Mouse (Mus musculus) left cerebral cortex, adult 9 months (tissue): ENCODE measurements around the gene Crip2.

Experiments used
- DNase-seq, 2 experiments: peaks; one replicate each; pipeline ENCODE4 v3.0.0; 2022; ENCODE audit warnings: low spot score in 2 of 2

Crip2 gene

GRCm38 (mm10) chr12:113139908-113140615 is at the start of gene Crip2:
Gene Crip2 (plus strand): TSS chr12:113140236.
- peak; percentile 93 for DNase-seq

DNA sequence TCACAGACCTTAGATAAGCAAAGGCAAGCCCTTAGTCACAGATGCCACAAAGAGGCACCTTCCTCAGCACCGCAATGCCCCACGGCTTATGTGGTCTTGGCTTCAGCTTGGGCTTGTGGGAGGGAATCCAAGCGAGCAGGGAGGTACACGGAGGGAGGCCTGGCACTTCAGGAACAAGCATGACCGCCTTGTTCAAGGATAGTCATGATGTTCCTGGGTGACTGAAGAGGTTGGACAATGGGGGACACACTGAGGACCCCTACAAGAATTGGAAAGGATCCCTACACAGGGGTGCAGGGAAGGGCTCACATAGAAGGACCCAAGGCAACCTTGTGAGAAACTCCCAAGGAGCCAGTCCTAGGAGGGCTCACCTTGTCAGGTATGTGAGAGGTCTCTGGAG is 43.0 kb upstream of the Crip2 start:
- DNase-seq: no peak

GRCm38 (mm10) chr12:113097749-113098281 is 42.2 kb upstream of the Crip2 start, which contains the start of gene Mta1:
Gene Mta1 (plus strand): TSS chr12:113098278.
- DNase-seq: no peak

DNA sequence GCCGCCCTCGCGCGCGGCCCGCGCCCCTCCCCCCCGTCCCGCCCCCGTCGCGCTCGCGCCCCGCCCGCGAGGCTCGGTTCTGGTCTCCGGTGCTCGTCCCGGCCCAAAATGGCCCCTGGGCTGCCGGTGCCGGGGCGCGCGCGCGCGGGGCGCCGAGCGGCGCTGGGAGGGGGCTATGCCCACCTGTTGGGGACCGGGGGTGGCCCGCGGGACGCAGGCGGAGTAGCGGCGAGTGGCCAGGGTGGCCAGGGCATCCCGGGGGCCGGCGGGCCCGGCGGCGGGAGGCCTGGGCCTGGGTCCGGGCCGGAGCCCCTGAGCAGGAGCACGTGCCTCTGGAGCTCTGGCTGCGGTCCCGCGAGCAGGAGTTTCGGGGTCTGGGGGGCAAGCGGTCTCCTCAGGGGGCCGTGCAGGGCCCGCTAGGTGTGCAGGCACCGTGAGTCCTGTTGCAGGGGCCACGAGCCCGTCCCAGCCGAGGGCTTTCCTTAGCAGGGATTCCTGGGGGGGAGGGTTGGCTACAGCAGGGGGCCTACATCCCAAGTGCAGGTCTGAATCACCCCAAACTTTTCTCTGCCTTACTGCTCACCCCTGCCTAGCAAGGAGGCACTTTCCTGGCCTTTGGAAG is 41.4 kb upstream of the Crip2 start:
- no peak for DNase-seq

- DNase-seq: no peak
Measured at GRCm38 (mm10) chr12:113099470-113100237, 40.4 kb upstream of the Crip2 start.

DNA sequence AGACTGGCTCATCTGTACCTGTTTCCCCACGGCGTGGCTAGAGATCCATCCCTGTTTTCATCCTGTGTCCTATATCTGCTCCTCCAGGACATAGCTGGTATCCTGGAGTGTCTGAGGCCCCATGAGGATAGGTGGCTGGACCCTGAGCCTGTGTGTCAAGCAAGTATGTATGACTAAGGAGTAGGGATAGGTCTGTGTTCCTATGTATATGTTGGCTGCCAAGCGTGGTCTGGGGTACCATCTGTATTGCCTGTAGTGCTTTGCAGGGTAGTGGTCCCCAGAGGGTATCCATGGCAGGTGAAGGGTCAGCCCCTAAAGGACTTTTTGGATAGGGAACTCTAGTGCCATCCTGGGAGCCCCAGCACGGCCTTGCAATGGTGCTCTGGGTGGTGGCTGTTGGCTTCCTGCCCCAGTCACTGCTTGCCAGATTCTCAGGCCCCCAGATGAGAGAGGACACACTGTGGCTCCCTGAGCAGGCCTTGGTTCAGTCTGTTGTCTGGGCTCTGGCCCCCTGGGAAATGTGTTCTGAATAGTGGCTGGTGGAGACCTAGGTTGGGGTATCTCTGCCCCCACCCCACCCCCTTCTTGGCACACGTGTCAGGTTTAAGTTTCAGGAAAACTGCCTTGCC is 39.5 kb upstream of the Crip2 start:
- DNase-seq: no peak

DNA sequence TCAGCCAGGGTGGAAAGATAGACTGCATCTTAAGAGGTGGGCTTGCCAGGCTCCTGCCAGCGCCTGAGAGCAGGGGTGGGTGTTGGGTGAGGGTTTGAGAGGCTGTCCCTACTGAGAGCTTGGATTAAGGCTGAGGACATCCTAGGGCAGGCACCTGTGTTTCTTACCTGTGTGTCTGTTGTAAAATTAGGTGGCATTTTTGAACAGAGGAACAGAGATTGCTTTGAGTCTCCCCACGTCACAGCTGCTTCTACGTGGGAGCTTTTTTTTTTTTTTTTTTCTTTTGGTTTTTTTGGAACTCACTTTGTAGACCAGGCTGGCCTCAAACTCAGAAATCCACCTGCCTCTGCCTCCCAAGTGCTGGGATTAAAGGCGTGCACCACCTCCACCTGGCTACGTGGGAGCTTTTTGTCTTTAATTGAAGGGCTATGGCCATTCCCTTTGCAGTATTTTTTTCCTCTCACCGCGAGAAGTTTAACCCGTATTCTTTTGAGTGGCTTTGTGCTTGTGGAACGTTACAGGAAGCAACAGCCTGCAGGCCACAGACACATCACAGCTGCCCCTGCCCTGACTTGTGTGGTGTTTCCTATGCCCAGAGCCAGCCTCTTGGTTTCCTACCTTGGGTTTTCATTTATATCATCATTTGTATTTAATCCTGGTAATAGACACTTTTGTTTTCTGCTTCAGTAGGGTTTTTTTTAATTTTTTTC is 38.6 kb upstream of the Crip2 start:
- no peak for DNase-seq

DNA sequence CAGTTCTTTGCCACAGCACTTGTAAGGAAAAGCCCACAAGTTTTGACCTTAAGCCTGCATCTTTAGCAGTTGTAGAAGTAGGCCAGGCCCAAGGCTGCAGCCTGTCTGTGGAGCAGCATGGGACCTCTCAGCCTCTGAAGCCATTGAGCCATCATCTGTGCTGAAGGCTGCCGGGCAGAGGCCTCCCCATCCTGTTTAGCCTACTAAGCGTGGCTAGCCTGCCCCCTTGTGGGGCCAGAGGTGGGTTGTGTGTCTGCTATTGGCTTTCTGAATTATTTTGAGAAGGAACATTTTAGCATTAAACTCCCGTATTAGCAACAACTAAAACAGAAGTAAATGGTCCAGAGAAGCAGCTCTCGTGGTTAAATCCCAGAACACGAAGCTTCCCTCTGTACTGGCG is 37.6 kb upstream of the Crip2 start:
- peak in 1 of 2 experiments; percentile 62 for DNase-seq

GRCm38 (mm10) chr12:113103846-113104451 is 36.1 kb upstream of the Crip2 start:
- DNase-seq: no peak

DNA sequence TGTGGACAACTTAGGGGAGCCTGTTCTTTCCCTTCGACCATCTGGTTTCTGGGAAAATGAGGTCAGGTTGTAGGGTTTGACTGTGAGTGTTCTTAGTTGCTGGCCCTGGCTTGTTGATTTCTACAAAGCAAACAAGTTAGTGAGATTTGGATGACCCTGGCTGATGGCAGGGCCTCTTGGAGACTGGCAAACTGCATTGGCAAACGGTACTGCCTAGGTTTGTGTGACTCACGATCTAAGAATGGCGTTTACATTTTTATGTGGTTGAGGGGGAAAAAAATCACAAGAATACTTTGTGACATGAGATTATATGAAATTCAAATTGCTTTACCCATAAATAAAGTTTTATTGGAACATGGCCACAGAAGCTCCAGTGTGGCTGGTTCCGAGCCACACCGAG is 33.6 kb upstream of the Crip2 start:
- DNase-seq: no peak

GRCm38 (mm10) chr12:113107431-113108124 is 32.5 kb upstream of the Crip2 start:
- no peak for DNase-seq

GRCm38 (mm10) chr12:113108528-113109283 is 31.3 kb upstream of the Crip2 start:
- no peak for DNase-seq

DNA sequence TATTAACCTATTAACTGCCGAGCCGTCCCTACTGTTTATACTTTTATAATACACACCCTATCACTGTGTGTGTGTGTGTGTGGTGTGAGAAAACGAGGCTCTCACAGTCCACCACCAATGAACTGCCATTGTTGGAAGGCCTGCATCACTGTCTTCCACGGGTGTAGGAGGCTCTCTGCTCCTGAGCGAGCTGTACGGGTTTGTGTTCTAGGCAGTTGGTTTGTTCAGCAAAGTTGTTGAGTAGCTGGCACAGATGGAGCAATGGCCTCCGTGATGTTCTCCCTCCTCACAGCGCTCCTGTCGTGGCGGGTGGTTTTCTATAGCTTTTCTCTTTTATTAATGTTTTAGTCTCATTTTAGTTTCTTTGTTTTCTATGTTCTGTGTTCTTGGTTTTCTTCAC is 30.2 kb upstream of the Crip2 start:
- DNase-seq: no peak

DNA sequence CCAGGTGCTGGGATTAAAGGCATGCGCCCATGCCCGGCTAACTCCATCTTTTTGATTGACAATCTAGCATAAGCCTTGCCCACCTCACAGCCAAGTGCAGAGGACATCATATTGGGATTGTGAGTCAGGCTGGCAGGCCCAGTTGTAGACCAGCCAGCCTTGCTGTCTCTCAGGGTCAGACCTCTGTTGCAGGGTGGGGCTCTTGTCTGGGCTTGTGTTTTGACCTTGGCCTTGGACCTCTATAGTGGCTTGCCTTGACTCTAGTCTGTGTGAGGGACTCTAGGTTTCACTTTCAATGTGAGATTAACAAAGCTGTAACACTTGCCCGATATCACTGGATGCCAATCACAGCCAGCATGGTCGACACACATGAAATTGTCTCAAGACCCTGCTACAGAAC is 25.9 kb upstream of the Crip2 start:
- no peak for DNase-seq

DNA sequence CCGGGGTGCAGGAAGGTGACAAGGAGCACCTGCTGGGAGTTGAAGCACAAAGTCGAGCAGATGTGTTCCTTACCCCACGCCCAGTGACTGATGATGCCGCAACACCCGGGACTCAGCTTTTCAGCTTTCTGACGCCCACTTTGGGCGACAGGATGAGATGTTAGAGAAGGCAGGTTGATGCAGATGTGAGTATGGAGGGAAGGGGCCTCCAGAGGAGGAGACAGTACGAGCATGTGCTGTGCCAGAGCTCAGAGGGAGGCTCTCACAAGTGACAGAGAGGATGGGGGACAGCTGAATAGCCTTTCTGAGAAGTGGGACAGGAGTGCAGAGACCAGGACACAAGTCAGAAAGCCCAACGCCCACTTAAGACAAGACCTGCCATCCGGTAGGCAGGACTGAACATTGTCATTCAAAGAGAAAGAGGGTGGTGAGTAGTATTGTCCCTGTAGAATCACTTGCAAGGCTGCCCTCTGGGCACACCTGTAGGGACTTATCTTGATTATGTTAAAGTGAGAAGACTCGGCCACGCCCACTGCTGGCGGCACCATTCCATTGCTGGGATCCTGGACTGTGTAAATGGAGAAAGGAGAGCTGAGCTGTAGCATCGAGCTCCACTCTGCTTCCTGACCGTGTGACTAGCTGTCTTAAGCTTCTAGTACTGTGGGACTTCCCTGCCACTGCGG is 25.0 kb upstream of the Crip2 start:
- DNase-seq: no peak

DNA sequence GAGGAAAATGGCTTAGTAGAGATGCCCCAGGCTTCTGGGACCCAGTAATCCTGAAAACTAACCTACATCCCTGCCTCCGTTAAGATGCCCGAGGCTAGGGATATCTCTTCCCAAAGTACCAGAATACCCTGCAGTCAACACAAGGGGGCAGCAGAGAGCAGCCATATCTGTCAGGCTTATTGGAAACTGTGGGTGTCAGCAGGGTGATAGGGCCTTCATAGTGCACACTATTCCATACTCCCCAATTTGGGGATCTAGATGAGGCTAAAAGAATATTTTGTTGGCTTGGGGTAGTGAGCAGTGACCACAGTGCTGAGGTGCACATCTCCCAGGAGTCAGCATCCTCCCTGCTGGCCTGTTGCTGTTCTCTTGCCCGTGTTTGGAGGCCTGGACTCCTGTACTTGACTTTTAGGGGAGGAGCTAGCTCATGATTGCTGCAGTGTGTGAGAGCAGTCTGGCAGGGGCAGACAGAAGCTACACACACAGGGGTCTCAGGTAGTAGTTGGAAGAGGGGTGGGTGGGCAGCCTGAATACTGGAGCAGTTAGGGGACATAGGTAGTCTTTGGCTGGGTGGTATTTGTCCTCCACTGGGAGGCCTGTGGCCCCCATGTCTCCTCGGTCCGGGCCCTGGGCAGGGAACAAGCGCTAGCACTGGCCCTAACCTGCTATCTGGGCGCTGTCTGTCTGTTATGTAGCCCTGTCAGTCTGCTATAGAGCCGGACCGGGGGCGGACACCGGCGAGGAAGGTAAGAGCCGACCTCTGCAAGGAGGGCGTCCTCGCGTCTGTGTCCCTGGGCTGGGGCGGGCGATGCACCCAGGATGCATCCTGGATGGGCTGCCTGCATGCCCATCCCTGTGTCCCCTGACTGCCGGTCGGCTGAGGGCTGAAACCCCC is 20.3 kb upstream of the Crip2 start:
- peak in 1 of 2 experiments; percentile 82 for DNase-seq

DNA sequence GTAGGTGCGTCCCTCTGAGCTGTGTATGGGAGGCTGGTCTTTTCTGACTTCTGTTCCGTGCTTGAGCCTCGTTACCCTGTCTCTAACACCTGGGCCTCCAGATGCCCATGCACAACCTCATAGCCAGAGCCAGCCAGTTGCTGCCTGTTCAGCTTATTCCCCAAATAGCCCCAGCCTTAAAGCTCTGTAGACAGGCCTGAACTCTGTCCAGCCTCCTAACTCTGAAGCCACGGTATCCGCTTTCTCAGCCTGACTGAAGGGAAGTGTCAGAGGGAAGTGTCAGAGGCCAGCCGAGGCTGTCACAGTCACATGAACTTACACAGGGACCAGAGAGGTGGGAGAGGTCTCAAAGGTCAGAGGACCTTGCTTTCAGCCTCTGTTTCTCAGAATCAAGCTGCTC is 15.3 kb upstream of the Crip2 start:
- DNase-seq: no peak

DNA sequence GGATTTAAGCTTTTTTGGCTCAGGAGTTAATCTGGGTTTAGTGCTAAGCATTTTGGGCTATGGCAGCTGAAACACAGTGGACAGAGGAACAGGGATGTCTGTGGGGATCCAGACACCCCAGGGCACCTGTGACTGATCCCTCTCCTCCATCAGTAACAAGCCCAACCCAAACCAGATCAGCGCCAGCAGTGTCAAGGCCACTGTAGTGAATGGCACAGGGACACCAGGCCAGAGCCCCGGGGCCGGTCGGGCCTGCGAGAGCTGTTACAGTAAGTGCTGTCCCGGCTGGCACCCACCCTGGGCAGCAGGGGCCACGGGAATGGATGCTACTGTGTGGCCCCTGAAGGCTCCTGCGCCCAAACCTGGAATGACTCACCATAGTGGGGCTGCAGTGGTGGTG is 9.3 kb upstream of the Crip2 start:
- no peak for DNase-seq
